Mouse (Mus musculus): Measurements from ENCODE around the gene Sgsm1.

Sgsm1 gene

GRCm38 (mm10) chr5:113313998-113314397 lies 3.4 kb upstream of the Sgsm1 start:
- DNase-seq (ENCODE audit: low read depth), result no peak

DNA sequence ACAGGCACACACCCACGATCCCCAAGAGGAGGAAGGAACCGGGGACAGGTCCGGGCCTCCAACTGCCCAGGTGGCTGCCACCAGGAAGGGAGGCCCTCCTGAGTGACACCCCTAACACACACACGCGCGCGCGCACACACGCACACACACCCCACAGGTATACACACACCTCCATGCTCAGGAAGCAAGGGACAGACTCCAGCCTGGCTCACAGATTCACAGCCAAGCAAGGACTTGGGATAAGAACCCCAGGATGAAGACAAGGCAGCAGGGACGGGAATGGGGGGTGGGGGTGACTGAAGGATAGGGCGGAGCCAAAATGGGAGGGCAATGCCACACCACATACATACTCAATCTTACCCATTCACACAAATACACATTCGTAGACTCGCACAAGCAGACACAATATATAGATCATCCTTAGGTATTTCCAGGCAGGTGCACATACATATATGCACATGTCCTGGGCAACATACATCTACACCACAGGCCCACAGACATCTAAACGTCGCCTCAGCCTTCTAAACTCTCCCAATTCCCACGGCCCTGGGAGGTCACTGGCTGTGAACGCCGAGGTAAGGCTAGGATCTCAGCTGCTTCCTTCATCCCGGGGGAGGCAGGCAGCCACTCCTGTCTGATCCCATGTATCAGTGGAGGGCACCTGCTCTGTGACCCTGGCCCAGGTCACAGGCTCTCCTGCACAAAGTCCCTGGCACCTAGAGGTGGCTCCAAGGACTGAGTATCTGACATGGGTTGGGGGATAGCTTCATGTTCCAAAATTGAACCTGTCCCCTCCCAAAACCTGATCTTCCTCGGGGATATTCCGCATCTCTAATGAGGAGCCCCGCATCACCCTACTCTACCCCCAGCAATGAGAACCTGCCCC lies 852 bp downstream of the Sgsm1 start:
- no peak for DNase-seq (ENCODE audit: low read depth)

DNA sequence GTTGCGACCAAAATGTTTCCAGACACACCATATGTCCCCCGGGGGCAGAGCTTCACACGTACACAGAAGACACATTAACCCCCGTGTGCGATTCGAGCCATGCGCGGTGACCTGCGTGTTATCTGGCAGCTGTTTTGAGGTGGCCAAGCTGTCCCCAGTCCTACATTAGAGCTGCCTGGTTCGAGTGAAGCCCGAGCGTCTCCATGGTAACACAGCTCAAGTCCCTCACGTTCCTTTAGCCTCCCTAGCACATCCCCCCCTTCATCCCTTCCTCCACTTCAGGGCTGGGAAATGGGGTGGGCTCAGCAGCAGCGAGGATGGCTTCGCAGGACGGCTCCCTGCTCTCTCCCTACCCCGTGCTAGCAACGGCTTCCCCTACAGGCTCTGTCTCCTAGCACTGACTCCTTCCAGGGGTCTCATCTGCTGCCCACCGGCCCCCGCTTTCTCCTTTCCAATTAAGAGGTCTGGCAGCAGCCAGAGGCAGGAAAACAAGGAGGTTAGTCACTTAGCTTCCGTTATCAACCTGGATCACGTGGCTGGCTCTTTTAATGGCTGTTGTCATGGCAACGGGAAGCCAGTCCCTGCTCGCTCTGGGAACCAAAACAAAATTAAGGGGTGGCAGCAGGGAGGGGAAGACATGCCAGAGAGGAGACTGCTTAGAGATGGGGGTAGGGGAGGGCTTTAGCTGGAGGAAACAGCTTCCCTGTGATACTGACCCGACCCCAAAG lies 3.7 kb downstream of the Sgsm1 start:
- DNase-seq (ENCODE audit: low read depth), result no peak

GRCm38 (mm10) chr5:113304527-113304926 lies 6.1 kb downstream of the Sgsm1 start:
- no peak for DNase-seq (ENCODE audit: low read depth)

- DNase-seq (ENCODE audit: low read depth), result no peak
These were observed 8.7 kb downstream of the Sgsm1 start for GRCm38 (mm10) chr5:113301841-113302240.

- DNase-seq (ENCODE audit: low read depth), result no peak
These were observed 10.3 kb downstream of the Sgsm1 start for GRCm38 (mm10) chr5:113300148-113300889.

GRCm38 (mm10) chr5:113299433-113299832 lies 11.2 kb downstream of the Sgsm1 start:
- DNase-seq (ENCODE audit: low read depth), result no peak

- no peak for DNase-seq (ENCODE audit: low read depth)
These were observed 11.8 kb downstream of the Sgsm1 start for GRCm38 (mm10) chr5:113298826-113299225.

DNA sequence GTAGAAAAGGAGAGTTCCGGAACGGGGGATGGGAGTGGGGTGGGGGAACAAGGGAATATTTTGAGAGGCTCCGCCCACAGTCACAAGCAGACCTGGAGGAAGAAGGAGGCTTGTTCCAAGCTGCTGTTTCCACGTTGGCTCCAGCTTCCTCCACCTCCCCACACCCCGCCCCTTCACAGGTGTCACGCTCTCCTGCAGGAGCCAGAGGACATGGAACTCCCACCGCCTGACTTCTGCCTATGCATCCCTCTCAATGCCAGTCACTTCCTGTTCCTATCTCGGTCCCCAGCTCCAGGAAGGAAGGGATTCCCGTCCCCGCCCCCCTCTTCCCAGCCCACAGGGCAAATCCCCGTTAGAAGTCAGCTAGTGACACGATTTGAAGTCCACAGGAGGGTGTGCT lies 12.5 kb downstream of the Sgsm1 start:
- no peak for DNase-seq (ENCODE audit: low read depth)

GRCm38 (mm10) chr5:113295791-113296190 lies 14.8 kb downstream of the Sgsm1 start:
- DNase-seq (ENCODE audit: low read depth), result no peak

GRCm38 (mm10) chr5:113294575-113294974 lies 16.0 kb downstream of the Sgsm1 start:
- no peak for DNase-seq (ENCODE audit: low read depth)

- DNase-seq (ENCODE audit: low read depth), result no peak
These were observed 17.1 kb downstream of the Sgsm1 start for GRCm38 (mm10) chr5:113293446-113293845.

GRCm38 (mm10) chr5:113292832-113293231 lies 17.8 kb downstream of the Sgsm1 start:
- no peak for DNase-seq (ENCODE audit: low read depth)

GRCm38 (mm10) chr5:113292179-113292578 lies 18.4 kb downstream of the Sgsm1 start:
- no peak for DNase-seq (ENCODE audit: low read depth)

GRCm38 (mm10) chr5:113291125-113291524 lies 19.5 kb downstream of the Sgsm1 start:
- no peak for DNase-seq (ENCODE audit: low read depth)

- no peak for DNase-seq (ENCODE audit: low read depth)
These were observed 20.4 kb downstream of the Sgsm1 start for GRCm38 (mm10) chr5:113290149-113290548.

GRCm38 (mm10) chr5:113288490-113288889 lies 22.1 kb downstream of the Sgsm1 start:
- no peak for DNase-seq (ENCODE audit: low read depth)

DNA sequence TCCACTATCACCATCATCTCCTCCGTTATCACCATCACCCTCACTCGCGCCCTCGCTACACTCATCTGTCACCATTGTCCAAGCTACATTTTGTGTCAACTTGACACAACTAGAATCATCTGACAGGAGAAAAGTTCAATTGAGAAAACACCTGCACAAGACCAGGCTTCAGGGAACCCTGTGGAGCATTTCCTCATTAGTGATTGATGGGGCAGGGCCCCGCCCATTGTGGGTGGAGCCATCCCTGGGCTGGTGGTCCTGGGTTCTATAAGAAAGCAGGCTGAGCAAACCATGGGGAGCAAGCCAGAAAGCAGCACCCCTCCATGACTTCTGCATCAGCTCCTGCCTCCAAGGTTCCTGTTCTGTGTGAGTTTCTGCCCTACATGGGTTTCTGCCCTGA lies 22.8 kb downstream of the Sgsm1 start:
- DNase-seq (ENCODE audit: low read depth), result no peak

- DNase-seq (ENCODE audit: low read depth), result no peak
These were observed 23.7 kb downstream of the Sgsm1 start for GRCm38 (mm10) chr5:113286591-113287520.

DNA sequence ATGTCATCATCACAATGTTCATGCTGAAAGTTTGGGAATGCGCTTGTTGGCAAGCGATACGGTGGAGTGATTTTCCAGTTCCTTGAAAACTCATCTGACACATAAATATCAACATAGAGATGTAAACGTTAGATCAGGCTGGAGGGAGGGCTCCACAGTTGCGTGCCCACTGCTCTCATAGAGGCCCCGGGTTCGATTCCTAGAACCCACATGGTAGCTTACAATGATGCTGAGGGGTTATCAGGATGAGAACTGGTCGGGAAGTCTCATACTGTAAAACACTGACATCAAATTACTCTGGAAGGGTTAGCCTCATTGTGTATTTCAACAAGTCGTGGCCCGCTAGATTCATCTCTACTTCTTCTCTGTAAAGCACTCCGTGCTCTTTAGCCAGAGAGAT lies 24.5 kb downstream of the Sgsm1 start:
- no peak for DNase-seq (ENCODE audit: low read depth)

- no peak for DNase-seq (ENCODE audit: low read depth)
These were observed 25.0 kb downstream of the Sgsm1 start for GRCm38 (mm10) chr5:113285541-113285940.

All from fibroblast of lung, adult 2 months (primary cell).